Mouse (Mus musculus): ENCODE results near the gene Mrpl58.

DNA sequence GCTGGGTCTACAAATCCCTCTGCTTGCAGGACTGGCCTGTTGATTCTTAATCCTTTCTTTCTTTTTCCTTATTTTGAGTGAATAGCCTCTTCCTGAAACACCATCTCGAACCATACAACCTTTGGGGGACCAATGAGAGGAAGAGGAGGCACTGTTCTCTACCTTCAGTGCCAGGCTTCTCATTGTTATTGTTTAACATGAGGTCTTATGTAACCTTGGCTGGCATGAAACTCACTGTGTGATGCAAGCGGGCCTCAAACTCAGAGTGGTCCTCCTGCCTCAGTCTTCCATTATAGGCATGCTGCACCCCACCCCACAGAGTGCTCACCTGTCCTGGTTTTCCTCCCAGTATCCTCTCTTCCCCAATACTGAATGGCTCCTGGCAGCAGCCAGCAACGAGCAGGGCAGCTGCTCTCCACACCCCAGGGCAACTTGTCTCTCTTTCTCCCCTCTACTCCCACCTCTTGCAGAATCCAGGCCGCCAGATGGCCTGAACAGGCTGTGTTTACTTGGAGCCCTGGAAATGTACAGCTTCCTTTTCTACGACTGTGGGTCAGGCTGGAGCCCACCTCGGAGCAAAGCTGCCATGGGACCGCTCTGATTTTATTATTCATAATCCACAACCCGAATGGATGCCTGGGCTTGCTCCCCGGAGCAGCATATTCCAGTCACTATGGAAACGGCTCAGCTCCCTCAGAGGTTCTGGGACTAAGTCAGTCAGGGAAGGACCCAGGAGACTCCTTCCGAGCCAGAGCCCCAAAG, 2.7 kb upstream of the Mrpl58 start:
- no peak for TF ChIP-seq CTCF (IDR thresholded peaks at IDR 0.05)
- TF ChIP-seq EP300 (IDR thresholded peaks at IDR 0.05): no peak
